Mouse (Mus musculus): ENCODE data around the gene Kifc1. TPM values are rescaled to one million over a fixed set of nuclear protein-coding genes. Genes with fewer than 3 reads are reported as not detected.
"Not testable (repeated sequence)": the region's sequence is repeated elsewhere in the genome, so short reads cannot be mapped to it uniquely, and the experiment has no call there.

Kifc1 gene
- polyA plus RNA-seq, 1 experiment: 2.4 TPM

- DNase-seq (ENCODE audit: low read depth): no peak
Observed at GRCm38 (mm10) chr17:33918293-33919203, 28.1 kb upstream of the Kifc1 start.

GRCm38 (mm10) chr17:33917656-33918292 is 27.3 kb upstream of the Kifc1 start:
- DNase-seq (ENCODE audit: low read depth): no peak

DNA sequence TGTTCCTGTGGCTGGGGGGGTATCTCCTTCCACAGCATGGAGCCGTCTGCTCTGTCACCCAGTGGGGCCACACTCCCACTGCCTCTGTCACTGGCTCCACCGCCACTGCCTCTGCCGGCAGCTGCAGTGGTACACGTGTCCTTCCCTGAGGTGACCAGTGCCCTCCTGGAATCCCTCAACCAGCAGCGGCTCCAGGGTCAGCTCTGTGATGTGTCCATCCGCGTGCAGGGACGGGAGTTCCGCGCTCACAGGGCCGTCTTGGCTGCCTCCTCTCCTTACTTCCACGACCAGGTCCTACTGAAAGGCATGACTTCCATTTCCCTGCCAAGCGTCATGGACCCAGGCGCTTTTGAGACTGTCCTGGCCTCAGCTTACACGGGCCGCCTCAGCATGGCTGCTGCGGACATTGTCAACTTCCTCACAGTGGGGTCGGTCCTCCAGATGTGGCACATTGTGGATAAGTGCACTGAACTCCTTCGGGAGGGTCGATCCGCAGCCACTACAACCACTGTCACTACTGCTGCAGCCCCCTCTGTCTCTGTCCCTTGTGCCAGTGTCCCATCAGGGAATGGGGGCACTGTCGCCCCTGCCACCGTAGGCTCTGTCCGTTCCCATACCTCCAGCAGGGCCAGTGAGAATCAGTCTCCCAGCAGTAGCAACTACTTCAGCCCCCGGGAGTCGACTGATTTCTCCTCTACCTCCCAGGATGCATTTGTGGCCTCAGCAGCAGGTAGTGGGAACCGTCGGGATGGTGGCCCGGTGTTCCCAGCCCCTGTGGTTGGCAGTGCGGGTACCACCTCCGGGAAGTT is 26.6 kb upstream of the Kifc1 start:
- no peak for DNase-seq (ENCODE audit: low read depth)

GRCm38 (mm10) chr17:33916294-33916693 is 25.8 kb upstream of the Kifc1 start:
- no peak for DNase-seq (ENCODE audit: low read depth)

DNA sequence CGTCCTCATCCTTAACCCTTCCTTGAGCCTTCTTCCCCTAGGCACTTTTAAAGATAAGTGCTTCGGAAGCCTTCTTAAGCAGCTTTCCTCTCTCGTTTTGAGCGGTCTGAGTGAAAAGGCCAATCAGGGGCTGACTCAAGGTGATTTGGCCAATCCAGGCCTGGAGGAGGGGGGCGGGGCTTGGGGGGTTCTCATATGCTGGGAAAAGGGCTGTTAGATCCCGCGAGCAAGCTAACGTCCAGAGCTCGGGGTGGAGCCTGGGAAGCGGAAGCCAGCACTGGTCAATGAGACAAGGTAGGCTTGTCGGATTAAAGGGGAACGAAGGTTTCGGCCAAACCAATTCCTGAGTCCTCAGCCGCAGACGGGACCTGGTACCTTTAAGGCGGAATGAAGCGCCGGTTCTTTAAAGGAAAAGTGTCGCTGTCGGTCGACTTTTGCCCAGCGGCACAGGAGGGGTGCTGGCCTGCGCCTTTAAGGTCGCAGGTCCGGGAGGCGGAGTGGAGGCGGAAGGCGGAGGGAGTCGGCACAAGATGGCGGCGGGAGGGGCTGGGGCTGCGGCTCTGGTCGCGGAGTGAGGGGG is 25.3 kb upstream of the Kifc1 start, which contains the start of the genes Tapbp and Zbtb22:
Gene Tapbp, plus strand, starts transcription at position 229 of the 580 bp plus-strand sequence.
Gene Zbtb22, plus strand, starts transcription at position 234 of the 580 bp plus-strand sequence.
- DNase-seq (ENCODE audit: low read depth): peak; percentile 91

- no peak for DNase-seq (ENCODE audit: low read depth)
Observed at GRCm38 (mm10) chr17:33914969-33915391, 24.5 kb upstream of the Kifc1 start.

DNA sequence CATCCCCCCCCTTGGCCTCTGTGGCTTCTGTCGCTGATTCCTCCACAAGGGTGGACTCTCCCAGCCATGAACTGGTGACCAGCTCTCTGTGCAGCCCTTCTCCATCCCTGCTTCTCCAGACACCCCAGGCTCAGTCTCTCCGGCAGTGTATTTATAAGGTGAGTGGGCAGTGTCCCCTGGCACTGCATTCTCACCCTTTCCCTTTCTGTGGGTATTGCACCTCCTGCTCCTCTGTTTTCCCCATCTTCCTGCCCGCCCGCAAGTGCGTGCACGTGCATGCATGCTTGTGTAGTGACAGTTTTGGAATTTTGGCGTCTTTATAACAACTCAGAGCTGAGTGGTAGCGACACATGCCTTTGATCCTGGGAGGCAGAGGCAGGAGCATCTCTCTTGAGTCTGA is 23.4 kb upstream of the Kifc1 start:
- DNase-seq (ENCODE audit: low read depth): no peak

- DNase-seq (ENCODE audit: low read depth): no peak
Observed at GRCm38 (mm10) chr17:33913264-33913663, 22.8 kb upstream of the Kifc1 start.

GRCm38 (mm10) chr17:33911813-33912414 is 21.5 kb upstream of the Kifc1 start:
- no peak for DNase-seq (ENCODE audit: low read depth)

DNA sequence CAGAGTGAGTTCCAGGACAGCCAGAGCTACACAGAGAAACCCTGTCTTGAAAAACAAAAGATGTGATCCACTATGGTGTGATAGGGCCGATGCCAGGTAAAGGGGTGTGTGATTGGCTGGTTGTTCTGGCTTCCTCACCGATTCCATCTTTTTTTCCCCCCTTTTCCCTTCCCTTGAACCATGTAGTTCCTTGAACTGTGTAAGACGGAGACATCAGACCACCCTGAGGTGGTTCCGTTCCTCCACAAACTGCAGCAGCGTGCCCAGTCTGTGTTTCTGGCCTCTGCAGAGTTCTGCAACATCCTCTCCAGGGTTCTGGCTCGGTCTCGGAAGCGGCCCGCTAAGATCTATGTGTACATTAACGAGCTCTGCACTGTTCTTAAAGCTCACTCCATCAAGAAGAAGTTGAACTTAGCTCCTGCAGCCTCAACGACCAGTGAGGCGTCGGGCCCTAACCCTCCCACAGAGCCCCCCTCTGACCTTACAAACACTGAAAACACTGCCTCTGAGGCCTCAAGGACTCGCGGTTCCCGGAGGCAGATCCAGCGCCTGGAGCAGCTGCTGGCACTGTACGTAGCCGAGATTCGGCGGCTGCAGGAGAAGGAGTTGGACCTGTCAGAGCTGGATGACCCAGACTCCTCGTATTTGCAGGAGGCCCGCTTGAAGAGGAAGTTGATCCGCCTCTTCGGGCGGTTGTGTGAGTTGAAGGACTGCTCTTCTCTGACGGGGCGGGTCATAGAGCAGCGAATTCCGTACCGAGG is 20.8 kb upstream of the Kifc1 start:
- DNase-seq (ENCODE audit: low read depth): no peak

- DNase-seq (ENCODE audit: low read depth): no peak
Observed at GRCm38 (mm10) chr17:33910346-33911051, 20.0 kb upstream of the Kifc1 start.

- no peak for DNase-seq (ENCODE audit: low read depth)
Observed at GRCm38 (mm10) chr17:33909869-33910250, 19.4 kb upstream of the Kifc1 start.

DNA sequence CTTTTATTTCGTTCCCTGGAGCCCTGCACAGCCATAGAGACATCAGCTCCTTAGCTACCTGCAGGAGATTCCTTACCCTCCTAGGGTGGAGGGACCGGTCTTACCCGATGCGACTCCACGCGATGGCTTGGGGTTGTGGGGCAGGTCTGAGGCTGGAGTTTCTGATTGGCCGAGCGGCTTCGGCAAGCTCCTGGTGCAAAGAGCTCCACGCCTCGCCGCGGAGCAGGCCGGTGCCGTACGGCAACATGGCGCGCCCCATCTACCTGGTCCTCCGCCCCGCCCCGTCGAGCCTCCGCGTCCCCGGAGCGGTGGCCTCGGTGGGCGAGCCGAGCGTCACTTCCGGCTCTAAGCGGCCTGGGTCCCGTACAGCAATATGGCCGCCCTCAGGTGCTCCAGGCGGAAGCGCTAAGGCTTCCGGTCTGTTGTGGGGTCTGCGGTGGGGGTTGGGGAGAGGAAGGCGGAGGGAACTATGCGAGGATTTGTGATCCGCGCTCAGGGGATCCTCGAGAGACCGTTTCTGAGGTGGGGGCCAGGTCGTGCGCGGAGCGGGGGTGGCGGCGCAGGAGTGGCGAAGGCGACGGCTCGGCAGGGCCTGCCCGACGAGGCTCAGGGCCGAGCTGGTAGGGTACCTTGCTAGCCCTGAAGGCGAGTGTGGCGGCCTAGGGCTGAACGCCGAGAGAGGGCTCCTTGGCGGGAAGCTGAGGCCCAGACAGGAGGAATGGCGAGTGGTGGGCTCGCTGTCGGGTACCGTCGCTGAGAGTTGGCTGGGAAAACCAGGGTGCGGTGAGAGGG is 18.8 kb upstream of the Kifc1 start, which contains the start of gene Daxx:
Gene Daxx, plus strand, starts transcription at position 338 of the 792 bp plus-strand sequence.
- DNase-seq (ENCODE audit: low read depth): peak; percentile 81

- DNase-seq (ENCODE audit: low read depth): no peak
Observed at GRCm38 (mm10) chr17:33908331-33909076, 18.0 kb upstream of the Kifc1 start.

- not testable (repeated sequence) for DNase-seq (ENCODE audit: low read depth)
Observed at GRCm38 (mm10) chr17:33904835-33905234, 14.4 kb upstream of the Kifc1 start, which contains the start of gene Platr17. Gene Platr17 (plus strand): TSS chr17:33905135.

DNA sequence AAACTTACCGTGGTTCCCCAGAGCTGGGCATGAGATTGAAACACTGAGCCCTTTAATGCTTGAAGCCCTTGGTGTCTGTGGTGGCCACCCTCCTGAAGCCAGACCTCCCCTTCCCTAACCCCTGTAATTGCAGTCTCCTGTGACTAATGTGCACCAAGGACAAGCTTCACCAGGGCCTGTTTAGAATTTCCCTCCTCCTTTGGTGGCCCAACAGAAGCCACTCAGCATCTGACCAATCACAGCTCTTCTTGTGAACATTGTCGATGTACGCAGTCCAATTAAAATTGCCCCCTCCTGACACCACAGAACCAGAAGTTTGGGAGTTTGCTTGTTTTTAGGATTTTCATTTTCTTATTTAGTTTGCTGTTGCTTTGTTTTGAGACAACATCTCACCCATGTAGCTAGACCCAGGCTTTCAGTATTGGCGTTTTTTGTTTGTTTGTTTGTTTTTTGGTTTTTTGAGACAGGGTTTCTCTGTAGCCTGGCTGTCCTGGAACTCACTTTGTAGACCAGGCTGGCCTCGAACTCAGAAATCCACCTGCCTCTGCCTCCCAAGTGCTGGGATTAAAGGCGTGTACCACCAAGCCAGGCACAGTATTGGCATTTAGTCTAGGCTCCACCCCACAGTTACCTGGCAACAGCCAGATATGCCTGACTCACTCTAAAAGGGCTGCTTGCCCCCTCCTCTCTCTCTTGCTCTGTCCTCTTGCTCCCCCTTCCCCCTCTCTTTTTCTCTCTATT is 13.6 kb upstream of the Kifc1 start:
- DNase-seq (ENCODE audit: low read depth): not testable (repeated sequence)

GRCm38 (mm10) chr17:33902491-33902890 is 12.0 kb upstream of the Kifc1 start:
- no peak for DNase-seq (ENCODE audit: low read depth)

Data from gonadal fat pad, adult 2 months (tissue).